Mouse (Mus musculus) thymus, postnatal 10 days (tissue): Measurements from ENCODE around the gene Ryr2.
"Not testable (repeated sequence)": the region's sequence is repeated elsewhere in the genome, so short reads cannot be mapped to it uniquely, and the experiment has no call there.

Experiments
- DNase-seq, 2 experiments: peaks; one replicate each; pipeline ENCODE4 v3.0.0; 2021; ENCODE audit warnings: low spot score in 2 of 2

Gene Ryr2

DNA sequence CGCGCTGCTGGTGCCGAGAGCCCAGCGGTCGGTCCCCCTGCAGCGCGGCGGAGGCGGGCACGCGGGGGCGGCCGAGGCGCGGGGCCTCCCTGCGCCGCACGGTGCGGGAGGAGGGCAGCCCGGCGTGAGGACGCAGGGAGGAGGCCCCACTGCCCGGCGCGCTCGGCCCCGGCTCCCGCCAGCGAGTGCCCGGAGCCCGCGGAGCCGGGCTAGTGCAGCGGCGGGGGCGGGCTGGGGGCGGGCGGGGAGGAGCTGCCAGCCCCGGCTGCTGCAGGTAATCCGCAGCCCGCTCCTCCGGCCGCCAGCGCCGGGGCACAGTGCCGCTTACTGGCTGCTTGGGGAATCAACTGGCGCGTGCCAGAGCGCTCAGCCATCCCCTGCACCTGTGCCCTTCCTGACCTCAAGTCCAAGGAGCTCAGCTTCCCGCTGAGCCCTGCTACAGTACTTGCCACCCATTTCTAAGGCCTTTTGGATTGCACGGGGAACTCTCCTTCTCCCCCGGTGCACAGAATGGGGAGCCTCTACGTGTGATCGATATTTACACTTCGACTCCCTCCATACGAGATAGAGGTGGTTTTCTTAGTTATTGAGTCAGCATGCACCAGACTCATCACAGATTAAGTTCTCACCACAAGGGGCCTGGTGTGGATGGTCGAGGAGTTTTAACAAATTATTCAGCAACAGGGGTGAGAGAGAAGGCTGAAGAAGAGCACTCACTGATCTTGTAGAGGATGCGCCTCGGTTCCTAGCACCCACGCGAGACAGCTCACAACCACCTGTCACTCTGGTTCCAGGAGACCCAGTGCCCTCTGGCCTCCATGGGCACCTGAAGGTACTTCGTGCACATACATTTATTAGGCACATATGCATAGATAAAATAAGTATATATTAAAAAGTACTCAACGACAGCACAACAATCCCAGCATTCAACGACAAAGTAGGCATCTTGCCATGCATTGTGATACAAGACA, at the start of gene Ryr2:
Gene Ryr2 (minus strand): TSS at position 284 of the 971 bp plus-strand sequence.
- peak; percentile 15 to 56 for DNase-seq

DNA sequence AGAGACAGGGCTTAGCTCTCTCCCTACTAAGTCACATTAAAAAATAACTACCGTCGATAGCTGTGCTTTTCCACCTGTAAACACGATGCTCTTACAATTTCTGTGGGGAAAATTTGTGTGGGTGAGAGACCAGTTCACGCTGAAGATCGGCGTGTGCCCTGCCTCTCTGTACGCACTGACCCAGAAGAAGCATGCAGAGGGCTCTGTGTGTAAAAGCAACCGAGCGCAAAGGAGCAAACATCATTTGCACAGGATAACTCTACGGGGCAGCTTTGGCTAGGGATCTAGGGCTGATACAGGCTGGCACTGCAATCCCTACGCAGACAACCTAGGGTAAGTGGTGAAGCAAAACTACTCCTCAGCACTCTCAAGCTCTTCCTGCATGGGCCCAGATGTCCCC, 47.2 kb upstream of the Ryr2 start:
- no peak for DNase-seq

DNA sequence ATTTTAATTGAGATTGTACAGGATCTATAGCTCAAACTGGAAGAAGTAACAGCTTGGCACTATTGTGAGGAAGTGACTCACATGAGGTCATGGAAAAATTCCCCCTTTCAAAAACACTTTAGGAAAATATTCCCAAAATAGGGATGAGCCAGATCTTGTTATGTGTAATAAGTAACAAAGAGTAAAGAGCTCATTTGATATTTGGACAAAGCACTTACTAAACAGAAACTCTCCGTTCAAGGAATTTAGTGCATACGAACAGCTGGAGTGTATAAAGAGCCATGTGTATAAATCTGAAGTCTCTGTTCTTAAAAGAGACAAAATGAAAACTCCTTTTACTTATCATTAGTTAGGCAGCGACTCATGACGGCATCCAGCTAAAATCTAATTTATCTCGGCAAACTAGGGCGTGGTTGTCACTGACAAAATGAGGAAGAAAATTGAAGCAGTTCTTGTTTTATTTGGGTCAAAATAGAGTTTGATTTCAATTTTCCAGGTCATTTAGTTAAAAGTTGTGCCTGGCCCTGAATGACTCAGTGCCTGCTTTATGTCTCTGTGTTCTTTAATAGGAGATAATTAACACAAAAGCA, 40.3 kb upstream of the Ryr2 start:
- no peak for DNase-seq

DNA sequence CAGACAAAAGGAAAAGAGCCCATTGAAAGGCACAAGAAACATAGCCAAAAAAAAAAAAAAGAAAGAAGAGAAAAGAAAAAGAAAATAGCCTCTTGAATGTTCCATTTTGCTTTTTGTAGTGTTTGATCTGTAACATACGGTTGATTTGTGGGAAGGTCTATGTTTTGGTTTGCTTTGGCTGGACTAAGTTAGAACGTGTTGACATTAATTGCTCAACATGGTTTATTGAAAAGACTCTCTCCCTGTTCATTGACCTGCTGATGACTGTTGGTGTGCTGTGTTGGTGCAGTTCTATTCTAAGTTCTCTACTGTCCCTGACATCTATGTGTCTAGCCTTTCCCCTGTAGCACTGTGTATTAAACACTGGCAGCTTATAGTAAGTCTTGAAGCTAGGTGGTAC, 39.7 kb upstream of the Ryr2 start:
- no peak for DNase-seq

DNA sequence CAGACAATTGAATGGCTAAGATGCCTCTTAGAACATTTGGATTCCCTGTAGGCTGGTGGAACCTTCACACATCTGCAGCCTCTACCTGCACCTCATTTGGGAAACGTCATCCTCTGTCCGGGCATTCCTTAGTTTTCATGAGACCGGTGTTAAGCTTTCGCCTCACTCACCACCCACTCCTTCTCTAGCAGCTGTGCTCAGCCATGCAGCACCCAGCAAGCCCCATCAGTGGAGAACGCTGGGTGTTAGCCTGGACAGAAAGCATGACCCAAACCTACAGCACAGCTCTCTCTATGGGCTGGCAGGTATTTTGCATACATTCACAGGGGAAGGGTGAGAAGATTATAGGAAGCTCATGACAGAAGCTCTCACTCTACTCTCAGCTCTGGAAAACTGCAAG, 36.6 kb upstream of the Ryr2 start:
- DNase-seq: no peak

DNA sequence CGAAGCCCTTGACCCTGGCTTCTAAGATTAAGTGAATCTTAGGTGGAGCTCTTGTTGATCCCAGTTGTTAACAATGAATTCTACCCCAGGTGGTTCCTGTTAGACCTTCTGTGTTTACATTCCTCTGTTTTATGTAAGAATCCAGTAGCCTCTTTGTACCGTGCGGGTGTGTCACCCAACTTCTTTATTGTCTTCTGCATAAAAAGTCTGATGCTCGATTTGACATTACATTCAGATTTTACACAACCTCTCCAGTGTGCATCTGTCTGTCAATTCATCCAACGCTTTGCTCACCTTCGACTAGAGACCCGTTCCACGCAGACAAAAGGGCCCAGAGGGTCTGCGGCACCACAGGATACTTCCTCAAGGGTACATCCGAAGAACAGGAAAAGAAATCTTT, 29.7 kb upstream of the Ryr2 start:
- not testable (repeated sequence) for DNase-seq

DNA sequence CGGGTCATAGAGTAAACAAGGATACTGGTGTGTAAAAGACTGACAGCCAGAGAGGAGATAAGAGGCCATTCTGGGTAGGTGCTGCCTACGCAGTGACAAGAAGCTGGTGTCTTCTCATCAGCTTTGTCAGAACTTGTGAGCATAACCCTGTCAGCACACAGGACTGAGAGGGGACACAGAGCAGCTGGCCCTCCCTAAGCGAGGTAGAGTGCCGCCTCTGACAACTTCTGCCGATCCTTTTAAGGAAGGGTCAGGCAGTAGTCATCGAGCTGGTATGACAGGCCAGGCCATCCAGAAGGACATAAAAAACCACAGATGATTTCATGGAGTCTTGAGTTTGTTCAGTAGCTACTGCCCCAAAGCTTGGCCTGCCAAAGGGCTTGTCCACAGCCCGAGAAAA, 26.8 kb upstream of the Ryr2 start:
- no peak for DNase-seq

DNA sequence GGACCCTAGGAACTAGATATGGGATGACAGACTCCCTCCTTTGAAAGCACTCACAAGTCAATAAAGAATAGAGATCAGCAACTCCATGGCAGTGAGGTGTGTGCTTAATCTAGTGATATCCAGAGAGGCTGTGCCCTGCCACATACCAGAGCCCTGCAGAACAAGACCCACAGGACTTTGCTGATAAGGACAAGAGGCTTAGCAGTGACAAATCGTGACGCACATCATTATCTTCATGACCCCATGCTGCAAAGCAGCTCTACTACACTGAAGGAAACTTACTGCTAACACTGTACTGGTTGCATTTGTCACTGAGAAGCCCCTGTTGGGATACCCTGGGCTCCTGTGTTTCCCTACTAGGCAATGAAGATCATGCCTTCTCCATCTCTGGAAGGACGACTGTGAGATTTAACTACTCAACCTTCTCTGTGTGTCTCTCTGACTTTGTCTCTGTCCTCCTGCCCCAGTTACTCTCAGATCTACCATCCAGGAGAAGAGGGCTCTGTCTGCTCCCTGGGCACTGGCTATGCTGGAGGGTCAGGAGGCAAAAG, 25.5 kb upstream of the Ryr2 start:
- DNase-seq: no peak

DNA sequence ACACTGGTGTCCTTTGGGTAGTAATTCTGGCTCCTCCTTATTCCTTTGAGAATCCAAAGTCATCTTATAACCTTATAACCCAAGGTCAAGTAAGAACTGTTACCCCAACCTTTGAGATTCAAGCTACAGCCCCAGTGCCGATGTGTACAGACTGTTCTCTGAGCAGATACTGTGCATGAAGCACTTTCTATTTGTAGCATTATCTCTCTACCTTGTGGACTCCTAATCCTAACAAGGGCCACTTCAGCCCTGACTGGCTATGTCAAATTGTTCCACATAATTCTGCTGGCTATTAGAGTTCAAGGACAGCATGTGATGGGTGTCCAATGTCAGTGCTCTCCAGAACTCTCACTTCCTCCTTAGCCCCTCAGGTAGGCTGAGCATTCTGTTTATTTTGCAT, 22.4 kb upstream of the Ryr2 start:
- no peak for DNase-seq

DNA sequence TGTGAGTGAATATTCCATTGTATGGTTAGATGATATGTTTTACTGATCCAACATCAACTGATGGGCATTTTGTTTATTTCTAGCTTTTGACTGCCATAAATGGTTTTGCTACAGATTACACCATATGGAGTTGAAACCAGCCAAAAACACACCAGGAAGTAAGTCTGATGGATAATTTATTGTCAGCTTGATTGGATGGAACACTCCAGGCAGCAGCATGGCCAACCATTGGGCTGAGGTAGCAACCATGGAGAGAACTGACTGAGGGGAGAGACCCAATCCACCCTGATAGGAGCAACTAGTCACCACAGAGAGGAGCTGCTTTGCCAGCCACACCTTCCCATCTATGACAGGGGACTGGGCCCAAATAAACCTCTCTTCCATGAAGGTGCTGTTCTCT, 19.4 kb upstream of the Ryr2 start:
- no peak for DNase-seq

DNA sequence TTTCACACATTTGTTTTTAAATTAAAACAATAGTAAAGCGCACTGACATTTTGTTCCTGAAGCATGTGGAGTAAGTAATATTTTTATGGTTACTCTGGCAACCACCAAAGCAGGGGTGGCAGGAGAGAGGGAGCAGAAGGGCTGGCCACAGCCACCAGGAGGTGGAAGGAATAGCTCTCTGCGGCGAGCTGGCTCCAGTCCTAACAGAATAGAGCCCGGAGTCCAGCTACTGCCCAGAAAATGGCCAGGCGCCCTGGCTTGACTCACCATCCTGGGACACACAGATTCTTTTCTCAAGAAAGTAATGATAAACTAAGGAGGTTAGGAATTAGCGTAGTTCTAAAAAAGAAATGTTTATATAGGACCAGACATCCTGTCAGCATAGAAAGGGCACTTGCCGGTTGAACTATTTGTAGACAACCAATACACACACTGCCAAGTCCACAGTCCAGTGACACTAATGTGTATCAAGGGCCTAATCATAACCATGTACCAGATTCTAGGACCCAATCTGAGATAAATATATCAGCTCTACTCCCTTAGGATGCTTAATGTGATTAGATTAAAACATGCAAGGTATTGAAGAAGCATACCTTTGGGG, 18.3 kb upstream of the Ryr2 start:
- no peak for DNase-seq

DNA sequence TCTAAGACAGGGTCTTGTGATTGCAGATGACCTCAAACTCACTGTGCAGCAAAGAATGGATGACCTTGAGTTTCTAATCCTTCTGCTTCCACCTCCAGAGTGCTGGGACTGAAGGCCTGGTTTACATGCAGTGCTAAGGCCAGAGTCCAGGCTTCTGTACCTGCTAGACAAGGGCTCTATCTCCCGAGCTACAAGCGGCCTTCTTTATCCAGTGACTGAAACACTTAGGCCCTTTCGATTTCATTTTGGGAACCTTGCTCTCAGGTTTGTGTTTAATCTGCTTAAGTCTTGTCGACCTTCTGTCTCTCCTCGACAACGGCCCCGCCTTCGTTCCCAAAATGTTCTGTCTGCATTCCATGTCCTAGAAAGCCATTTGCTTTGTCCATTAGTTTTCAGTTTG, 8.8 kb upstream of the Ryr2 start:
- no peak for DNase-seq

DNA sequence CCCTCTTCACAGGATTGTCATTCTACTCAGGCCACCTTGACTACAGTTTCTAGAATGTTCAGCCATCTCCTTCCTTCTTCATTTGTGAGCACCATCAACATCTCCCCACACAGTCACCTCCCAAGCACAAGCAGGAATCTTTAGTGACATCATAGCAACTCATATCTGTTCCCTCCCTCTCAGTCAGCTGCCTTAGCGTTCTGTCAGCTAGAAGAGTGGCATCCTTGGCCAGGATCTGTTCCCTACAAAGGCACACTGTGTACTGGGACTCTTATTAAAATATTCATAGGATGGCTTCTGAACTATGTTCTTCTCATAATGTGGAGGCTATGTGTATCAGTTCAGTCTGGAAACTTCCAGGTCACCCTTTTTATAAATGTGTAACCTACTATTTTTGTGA, 8.1 kb upstream of the Ryr2 start:
- no peak for DNase-seq

DNA sequence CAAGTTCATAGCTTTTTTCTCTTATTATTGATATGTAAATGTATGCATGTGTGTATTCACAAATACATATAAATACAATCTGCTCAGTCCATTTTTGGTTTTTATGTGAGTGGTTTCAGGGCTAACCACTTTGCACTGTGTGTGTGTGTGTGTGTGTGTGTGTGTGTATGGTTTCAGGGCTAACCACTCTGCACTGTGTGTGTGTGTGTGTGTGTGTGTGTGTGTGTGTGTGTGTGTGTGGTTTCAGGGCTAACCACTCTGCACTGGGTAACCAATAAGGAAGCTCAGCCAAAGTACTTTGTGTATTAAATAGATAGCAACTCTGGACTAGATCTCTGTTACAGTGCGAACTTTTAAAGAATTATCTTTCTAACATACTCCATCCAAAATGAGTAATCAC, 2.2 kb upstream of the Ryr2 start:
- no peak for DNase-seq

DNA sequence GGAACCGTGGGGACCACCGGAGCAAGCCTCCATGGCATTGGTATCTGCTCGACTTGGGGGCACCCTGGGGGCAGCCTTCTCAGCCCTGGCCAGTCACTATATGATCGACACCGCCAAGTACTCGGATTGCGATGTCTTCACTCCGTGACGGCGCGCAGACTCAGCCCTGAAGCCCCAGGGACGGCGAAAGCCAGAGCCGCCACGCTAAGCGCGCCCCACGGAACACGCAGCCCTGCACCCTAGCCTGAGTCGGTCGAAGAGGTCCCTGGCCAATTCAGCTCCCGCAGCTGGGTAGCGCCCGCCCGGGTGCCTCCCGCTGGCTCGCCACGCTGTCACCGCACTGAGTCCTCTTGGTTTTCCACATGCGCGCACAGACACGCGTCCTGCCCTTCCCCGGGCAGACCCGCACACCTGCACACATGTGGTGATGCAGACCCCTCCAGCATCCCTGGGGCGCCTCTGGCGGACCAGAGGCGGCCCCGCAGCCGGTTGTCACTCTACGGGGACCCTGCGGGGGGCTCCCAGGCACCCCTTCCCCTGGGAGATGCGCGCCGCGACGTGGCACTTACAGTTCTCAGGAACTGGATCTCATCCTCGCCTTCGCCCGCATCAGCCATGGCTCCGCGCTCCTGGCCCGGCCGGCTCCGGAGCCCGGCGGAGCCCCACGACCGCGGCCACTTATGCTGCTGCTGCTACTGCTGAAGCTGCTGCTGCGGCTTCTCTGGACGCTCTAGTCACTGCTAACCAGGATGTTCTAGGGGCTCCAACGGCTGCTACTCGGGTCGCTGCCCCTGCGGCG, 716 bp downstream of the Ryr2 start:
- DNase-seq: no peak

DNA sequence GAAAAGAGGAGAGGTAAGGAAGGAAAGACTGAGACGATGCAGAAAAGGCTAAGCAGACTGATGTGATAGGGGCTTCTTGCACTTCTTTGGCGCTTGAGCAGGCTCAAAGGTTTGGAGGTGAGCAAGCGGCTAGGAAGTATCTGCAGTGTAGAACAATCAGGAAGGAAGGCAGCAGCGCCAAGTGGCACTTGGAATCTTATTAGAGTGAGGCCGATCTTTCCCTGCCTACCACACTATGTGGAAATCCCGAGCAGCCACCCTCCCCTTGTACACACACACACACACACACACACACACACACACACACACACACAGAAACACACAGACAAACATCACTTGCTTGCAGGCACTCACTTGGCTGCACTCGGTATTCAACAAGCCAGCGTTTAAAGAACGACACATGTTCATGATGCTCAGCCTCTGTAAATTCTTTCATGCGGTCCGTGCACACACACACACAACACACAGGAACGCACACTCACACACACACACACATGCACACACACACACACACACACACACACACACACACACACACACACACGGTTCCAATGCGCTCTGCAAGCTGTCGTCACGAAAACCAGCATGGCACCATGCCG, 1.4 kb downstream of the Ryr2 start:
- no peak for DNase-seq

DNA sequence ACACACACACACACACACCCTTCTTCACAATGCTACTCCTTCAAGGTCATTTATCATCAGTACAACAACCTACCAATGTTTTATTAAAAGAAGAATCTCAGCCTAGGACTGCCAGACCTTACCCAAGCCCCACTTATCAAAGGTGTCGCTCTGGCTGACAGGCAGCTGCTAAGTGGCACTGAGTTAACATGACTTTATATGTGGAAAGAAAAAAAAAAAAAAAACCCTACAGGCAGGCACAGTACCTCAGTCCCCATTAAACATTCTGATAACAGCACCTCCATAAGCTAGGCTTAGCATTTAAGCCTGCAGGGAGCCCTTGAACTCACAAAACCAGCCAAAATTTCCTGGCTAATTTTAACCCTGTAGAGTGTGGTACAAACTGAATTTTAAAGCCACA, 2.4 kb downstream of the Ryr2 start:
- DNase-seq: no peak

DNA sequence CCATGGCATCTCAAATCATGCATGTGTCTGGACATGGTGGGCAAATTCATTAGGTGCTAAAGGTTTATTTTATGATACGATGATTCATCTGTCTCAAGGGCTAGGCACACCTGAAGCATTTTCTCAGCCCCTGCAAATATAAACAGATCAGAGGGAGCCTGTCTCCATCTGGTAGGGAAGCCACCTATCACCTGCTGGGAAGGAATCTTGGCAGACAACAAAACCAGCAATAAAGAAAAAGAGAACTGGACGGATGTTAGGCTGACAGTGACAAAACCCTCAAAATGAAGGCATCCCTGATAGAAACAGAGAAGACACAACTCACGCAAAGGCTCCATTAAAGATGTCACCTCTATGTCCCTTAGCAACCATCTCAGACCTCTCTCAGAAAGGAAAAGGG, 3.7 kb downstream of the Ryr2 start:
- DNase-seq: no peak

DNA sequence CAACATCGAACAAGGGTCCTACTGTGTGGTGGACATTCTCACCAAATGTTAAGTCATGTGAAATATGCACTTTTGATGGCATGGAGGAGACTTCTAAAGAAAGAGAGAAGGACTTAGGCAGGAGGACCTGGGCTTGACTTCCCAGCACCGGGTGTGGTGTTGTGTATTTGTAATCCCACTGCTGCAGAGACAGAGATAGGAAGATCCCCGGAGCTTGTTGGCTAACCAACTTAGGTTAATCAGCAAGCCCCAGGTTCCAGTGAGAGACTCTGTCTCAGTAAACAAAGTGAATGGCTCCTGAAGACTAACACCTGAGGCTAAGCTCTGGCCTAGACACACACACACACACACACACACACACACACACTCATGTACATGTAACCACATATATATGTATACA, 7.3 kb downstream of the Ryr2 start:
- DNase-seq: no peak

DNA sequence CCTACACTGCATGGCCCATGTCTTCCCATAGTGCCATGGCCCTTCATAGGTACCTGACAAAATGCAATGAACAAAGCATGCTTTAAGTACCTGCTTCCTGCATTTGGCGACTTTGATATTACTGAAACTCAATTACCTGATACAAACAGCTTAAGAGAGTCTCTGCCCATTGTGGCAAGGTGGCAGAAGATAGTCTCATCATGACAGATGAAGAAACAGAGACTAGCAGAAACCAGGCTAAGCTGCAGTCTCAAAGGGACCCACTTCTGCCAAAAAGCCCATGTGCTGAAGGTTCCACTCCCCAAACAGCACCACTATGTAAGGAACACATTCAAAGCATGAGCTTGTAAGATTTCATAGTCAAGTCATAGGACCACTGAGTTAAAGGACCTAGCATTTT, 7.8 kb downstream of the Ryr2 start:
- DNase-seq: no peak

DNA sequence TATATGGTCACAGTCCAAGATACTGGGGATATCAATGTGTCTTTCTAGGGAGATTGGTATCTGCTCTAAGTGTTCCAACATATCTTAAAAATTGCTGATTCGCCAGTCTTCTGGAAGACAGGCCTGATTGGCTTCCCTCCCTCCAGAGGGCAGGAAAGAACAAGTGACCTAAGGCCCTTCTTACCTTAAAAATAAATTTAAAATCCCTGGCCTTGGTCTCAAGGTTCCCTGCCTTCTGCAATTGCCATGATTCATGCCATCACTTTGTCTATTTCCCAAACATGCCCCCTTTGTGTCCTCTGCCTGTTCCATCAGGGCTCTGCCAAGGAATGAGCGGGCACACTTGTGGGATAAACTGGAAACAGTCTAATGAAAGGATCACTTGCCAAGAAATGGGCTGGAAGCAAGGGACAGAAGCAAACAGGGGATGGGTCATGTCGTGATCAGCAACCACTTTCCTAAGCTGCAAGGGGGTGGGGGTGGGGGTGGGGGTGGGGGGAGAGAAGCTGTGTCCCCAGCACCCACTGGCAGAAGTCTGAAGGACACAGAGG, 10.3 kb downstream of the Ryr2 start:
- DNase-seq: no peak
